Mouse (Mus musculus) activated CD4-positive, CD25-positive, alpha-beta regulatory T cell (primary cell): Measurements from ENCODE around the gene Cgas. TPM values are rescaled to one million over a fixed set of nuclear protein-coding genes. Genes with fewer than 3 reads are reported as not detected.

Source experiments
- polyA plus RNA-seq, 2 experiments: library from polyadenylated mRNA; unstranded; fragments of 100-300 nt; shearing (Covaris generic); gene quantifications; one replicate each; pipeline ENCODE4 v1.2.1; 2017

Cgas gene
- polyA plus RNA-seq: 1 to 10 TPM; 2.5 to 5.2 TPM

GRCm38 (mm10) chr9:78442579-78443392 is at the start of gene Cgas:
Gene Cgas (minus strand): TSS chr9:78443237.

GRCm38 (mm10) chr9:78488890-78489420 is 45.9 kb upstream of the Cgas start, which contains the start of gene Eef1a1:
Gene Eef1a1 (minus strand): TSS chr9:78489151.

GRCm38 (mm10) chr9:78447973-78448873 is 5.2 kb upstream of the Cgas start, which contains the start of the genes Mto1 and Gm17324:
Gene Mto1 (plus strand): TSS chr9:78448208.
Gene Gm17324 (minus strand): TSS chr9:78448786.

GRCm38 (mm10) chr9:78395630-78396351 is 47.2 kb downstream of the Cgas start, which contains the start of gene Ddx43:
Gene Ddx43 (plus strand): TSS chr9:78395777.

Other genes starting within 250 kb of the Cgas start
- gene Gsta1, start 212.6 kb downstream of the Cgas start, polyA plus RNA-seq: not detected
- gene Gm3776, start 186.1 kb downstream of the Cgas start, polyA plus RNA-seq: not detected
- not detected for gene Gm10639, start 153.3 kb downstream of the Cgas start, polyA plus RNA-seq
- not detected for gene Omt2a, start 128.4 kb downstream of the Cgas start, polyA plus RNA-seq
- gene Omt2b, start 115.6 kb downstream of the Cgas start, polyA plus RNA-seq: not detected
- not detected for gene Gsta2, start 87.4 kb downstream of the Cgas start, polyA plus RNA-seq
- gene Dppa5a, start 75.1 kb downstream of the Cgas start, polyA plus RNA-seq: under 1 TPM in 1 of 2 experiments, not detected in 1; 0.39 TPM
- under 1 TPM in 1 of 2 experiments, not detected in 1; 0.23 TPM for gene Ooep, start 64.5 kb downstream of the Cgas start, polyA plus RNA-seq
- gene Ddx43, start 47.5 kb downstream of the Cgas start, polyA plus RNA-seq: 1 to 10 TPM; 5.6 to 8.2 TPM
- 10 to 100 TPM; 21.8 to 38.0 TPM for gene Mto1, start 5.0 kb upstream of the Cgas start, polyA plus RNA-seq
- gene Gm17324, start 5.5 kb upstream of the Cgas start, polyA plus RNA-seq: 1 to 10 TPM in 1 of 2 experiments, under 1 TPM in 1; 0.69 to 1.7 TPM
- gene Eef1a1, start 45.9 kb upstream of the Cgas start, polyA plus RNA-seq: 1,000 to 10,000 TPM; 3,735 to 5,668 TPM
- 10 to 100 TPM; 11.8 to 23.7 TPM for gene Slc17a5, start 144.8 kb upstream of the Cgas start, polyA plus RNA-seq
- under 1 TPM; 0.31 to 0.44 TPM for gene Cd109, start 172.3 kb upstream of the Cgas start, polyA plus RNA-seq